ENCODE assay signal across 23 mouse cellular contexts in the genomic region with DNA sequence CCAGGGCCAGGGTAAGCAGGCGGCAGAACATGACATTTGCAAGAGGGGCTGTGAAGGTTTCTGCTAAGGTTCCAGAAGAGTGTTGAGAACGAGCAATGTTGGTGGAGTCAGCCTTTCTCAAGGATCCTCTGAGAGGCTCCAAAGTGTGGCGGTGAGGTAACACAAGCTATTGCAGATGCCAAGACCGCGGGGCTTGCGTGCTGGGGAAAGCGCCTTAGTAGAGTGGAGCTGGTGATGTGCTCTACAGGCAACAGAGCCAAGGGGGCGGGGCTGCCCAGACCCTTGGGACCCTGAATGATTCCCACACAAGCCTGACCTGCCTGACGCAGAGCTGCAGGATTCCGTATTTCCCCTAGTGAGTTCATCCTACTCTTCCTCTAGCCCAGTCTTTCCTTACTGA.
DNase-seq lines count a peak whose midpoint lies in the region; ATAC-seq lines count a peak whose summit lies in the region.
"Had no signal": no experiment of that assay in that cellular context is flagged by ENCODE, and none has a peak within 500 bp of the region (broad histone marks: within the 10 kb centered on the region; RNA-seq: fewer than 3 reads in every experiment).

No protein-coding gene starts in this region.

- H3K9ac ChIP-seq in lung, embryonic 16.5 days (ENCODE audit: low read length): no peak overlapping the region
- H3K9ac ChIP-seq: embryonic facial prominence, embryonic 13.5 days; forebrain, embryonic 13.5 days; heart, embryonic 13.5 days; hindbrain, embryonic 13.5 days; kidney, embryonic 15.5 days; liver, embryonic 13.5 days; lung, embryonic 14.5 days; neural tube, embryonic 12.5 days had no signal

- peaks cover 2% of the 10 kb centered on the region; the same call in 1 of the 2 replicates for H3K9me3 ChIP-seq in lung, embryonic 16.5 days (ENCODE audit: control insufficient read depth, low read length)
- H3K9me3 ChIP-seq: embryonic facial prominence, embryonic 13.5 days; forebrain, embryonic 13.5 days; hindbrain, embryonic 13.5 days; kidney, embryonic 15.5 days; liver, embryonic 13.5 days; neural tube, embryonic 12.5 days had no signal

- H3K36me3 ChIP-seq in lung, embryonic 16.5 days (ENCODE audit: control insufficient read depth, insufficient read depth, low read length): no peaks in the 10 kb centered on the region
- H3K36me3 ChIP-seq: embryonic facial prominence, embryonic 13.5 days; heart, embryonic 13.5 days; hindbrain, embryonic 13.5 days; kidney, embryonic 15.5 days; liver, embryonic 13.5 days; neural tube, embryonic 12.5 days had no signal

- no peaks in the 10 kb centered on the region for H3K4me1 ChIP-seq in lung, embryonic 16.5 days (replicated peaks; ENCODE audit: control insufficient read depth, insufficient read depth, low read length)
- H3K4me1 ChIP-seq: embryonic facial prominence, embryonic 13.5 days; forebrain, embryonic 13.5 days; heart, embryonic 13.5 days; hindbrain, embryonic 13.5 days; kidney, embryonic 15.5 days; liver, embryonic 13.5 days; neural tube, embryonic 12.5 days had no signal

- H3K27me3 ChIP-seq in lung, embryonic 16.5 days (ENCODE audit: control insufficient read depth, insufficient read depth, low read depth, low read length): no peaks in the 10 kb centered on the region
- H3K27me3 ChIP-seq: embryonic facial prominence, embryonic 13.5 days; forebrain, embryonic 13.5 days; heart, embryonic 13.5 days; hindbrain, embryonic 13.5 days; kidney, embryonic 15.5 days; liver, embryonic 13.5 days; neural tube, embryonic 12.5 days had no signal

- 0 out of 2 replicates have a peak, but pooled peaks have one; percentile 26 for ATAC-seq in lung, embryonic 16.5 days (ENCODE audit: low read depth)
- ATAC-seq: forebrain, embryonic 13.5 days had no signal

- H3K4me3 ChIP-seq in lung, embryonic 16.5 days (ENCODE audit: low read length): no peak overlapping the region
- H3K4me3 ChIP-seq: embryonic facial prominence, embryonic 13.5 days; erythroblast, embryonic 14.5 days; forebrain, embryonic 13.5 days; heart, embryonic 13.5 days; hindbrain, embryonic 13.5 days; kidney, embryonic 15.5 days; liver, embryonic 13.5 days; neural tube, embryonic 12.5 days had no signal

- H3K27ac ChIP-seq in lung, embryonic 16.5 days (ENCODE audit: low read length): no peak overlapping the region
- H3K27ac ChIP-seq: embryonic facial prominence, embryonic 13.5 days; forebrain, embryonic 13.5 days; heart, embryonic 13.5 days; hindbrain, embryonic 13.5 days; kidney, embryonic 15.5 days; liver, embryonic 13.5 days; neural tube, embryonic 12.5 days had no signal

- WGBS in lung, embryonic 16.5 days: 69% methylated on average over 10 of the region's 10 CpGs

- DNase-seq in cerebellum, postnatal 10 days: peak; percentile 16 to 37
- no peak for DNase-seq in cerebellum, adult 8-10 months
- DNase-seq in lung, postnatal 25 days (ENCODE audit: low spot score): no peak
- DNase-seq in thymus, postnatal 0 days (ENCODE audit: low spot score): peak; percentile 23
- DNase-seq in thymus, postnatal 10 days (ENCODE audit: low spot score in 2 of 2): no peak
- DNase-seq in urinary bladder, adult 18-20 months (ENCODE audit: low spot score in 2 of 2): no peak
- DNase-seq: adrenal gland, adult 2 months; cerebellum, adult 11-12 months; cerebellum, postnatal 25 days; heart, adult 18-20 months; kidney, adult 11 months; kidney, postnatal 4 days; liver, embryonic 13.5 days; lung, embryonic 14.5 days; midbrain, embryonic 14.5 days had no signal

- H3K4me2 ChIP-seq in lung, embryonic 16.5 days (ENCODE audit: low read depth, low read length): no peak overlapping the region
- H3K4me2 ChIP-seq: embryonic facial prominence, embryonic 13.5 days; forebrain, embryonic 13.5 days; heart, embryonic 13.5 days; hindbrain, embryonic 13.5 days; kidney, embryonic 15.5 days; liver, embryonic 13.5 days; lung, embryonic 14.5 days; neural tube, embryonic 12.5 days had no signal

Comparison
In these comparisons a context has a peak if more than half of its experiments do, and no peak if none do; other contexts are left out.
1. DNase-seq: peak in cerebellum, postnatal 10 days (2 of 2) and thymus, postnatal 0 days (single experiment); none in cerebellum, adult 8-10 months (single experiment), lung, postnatal 25 days (single experiment), thymus, postnatal 10 days (0 of 2) and urinary bladder, adult 18-20 months (0 of 2).